Mouse (Mus musculus): ENCODE measurements at regions not wholly inside any gene's neighbourhood (a gene's known extent, or its start where the extent isn't known, plus 50 kb on each side); places are given as distances from the start of the nearest gene placed in this dataset.

GRCm38 (mm10) chr10:126727840-126728239, 173.3 kb downstream of the Atp23 start:
- TF ChIP-seq POLR2A (IDR thresholded peaks at IDR 0.05; ENCODE audit: low read depth, low read length), result no peak
- TF ChIP-seq CTCF (IDR thresholded peaks at IDR 0.05; ENCODE audit: extremely low read depth, insufficient read length, insufficient replicate concordance, low read depth, low read length), result no peak
